Mouse (Mus musculus) gastrocnemius, adult 2 months (tissue): ENCODE data around the gene Gfra4. TPM values are rescaled to one million over a fixed set of nuclear protein-coding genes. Genes with fewer than 3 reads are reported as not detected.
A peak's percentile ranks its signal among the peaks of the same experiment; 100 is the strongest.
"Not testable (repeated sequence)": the region's sequence is repeated elsewhere in the genome, so short reads cannot be mapped to it uniquely, and the experiment has no call there.

ENCODE experiments used
- DNase-seq: peaks from one replicate; pipeline ENCODE4 v3.0.0; 2022
- H3K27ac ChIP-seq: fragments of 200-600 bp; 2 replicates; pipeline ENCODE4 v1.8.1; 2022; ENCODE audit warnings: mild to moderate bottlenecking
- H3K4me3 ChIP-seq: fragments of 200-600 bp; 2 replicates; pipeline ENCODE4 v1.8.1; 2022; ENCODE audit warnings: mild to moderate bottlenecking, moderate library complexity
- CTCF ChIP-seq: fragments of 200-600 bp; IDR thresholded peaks from 2 replicates; pipeline ENCODE4 v1.8.1; 2022; ENCODE audit warnings: antibody characterized with exemption, mild to moderate bottlenecking, moderate library complexity
- intact Hi-C: fragments of 180-260 bp; cut with DNase I; formaldehyde crosslinking; loops from one replicate; pipeline ENCODE4 v1.15.1; 2025
- total RNA-seq, 2 experiments: library from RNA; stranded (reverse); gene quantifications; 2 replicates each; pipeline ENCODE4 v1.2.3; 2021

Gfra4 gene
- total RNA-seq, 2 experiments from 2014 or later, result 1.1 to 1.7 TPM

GRCm38 (mm10) chr2:131040854-131041825 lies 1.7 kb downstream of the Gfra4 start:
- no peak for TF ChIP-seq CTCF
- Histone ChIP-seq H3K4me3 (peak overlapping the region; percentile 74), H3K27ac (peak overlapping the region; percentile 51)
- DNase-seq, result peak; percentile 66
- intact Hi-C loops, result no loop called here

- no peak for DNase-seq
- intact Hi-C loops, result no loop called here
- Histone ChIP-seq H3K27ac (no peak overlapping the region), H3K4me3 (no peak overlapping the region)
- no peak for TF ChIP-seq CTCF
These were observed 4.2 kb downstream of the Gfra4 start for GRCm38 (mm10) chr2:131038675-131039074.

GRCm38 (mm10) chr2:131038197-131038596 lies 4.7 kb downstream of the Gfra4 start:
- intact Hi-C loops, result no loop called here
- Histone ChIP-seq H3K27ac (0 out of 2 replicates have a peak overlapping the region, but pooled peaks have one; percentile 24), H3K4me3 (no peak overlapping the region)
- no peak for DNase-seq
- no peak for TF ChIP-seq CTCF

GRCm38 (mm10) chr2:131037226-131037990 lies 5.5 kb downstream of the Gfra4 start:
- H3K4me3 ChIP-seq, result no peak overlapping the region
- H3K27ac ChIP-seq, result peak overlapping the region; percentile 51
- DNase-seq, result peak; percentile 81
- TF ChIP-seq CTCF, result no peak
- intact Hi-C loops, result no loop called here

- intact Hi-C loops, result no loop called here
- TF ChIP-seq CTCF, result no peak
- DNase-seq, result no peak
- H3K27ac ChIP-seq, result peak overlapping the region; percentile 51; the same call in 1 of the 2 replicates
- no peak overlapping the region for H3K4me3 ChIP-seq
These were observed 6.1 kb downstream of the Gfra4 start for GRCm38 (mm10) chr2:131036757-131037156.

- Histone ChIP-seq H3K4me3 (no peak overlapping the region), H3K27ac (no peak overlapping the region)
- no peak for TF ChIP-seq CTCF
- DNase-seq, result no peak
- intact Hi-C loops, result no loop called here
These were observed 6.5 kb downstream of the Gfra4 start for GRCm38 (mm10) chr2:131036343-131036742.

GRCm38 (mm10) chr2:131031406-131031805 lies 11.5 kb downstream of the Gfra4 start:
- H3K27ac ChIP-seq, H3K4me3 ChIP-seq, intact Hi-C loops, DNase-seq: not testable (repeated sequence)

- Histone ChIP-seq H3K27ac (no peak overlapping the region), H3K4me3 (no peak overlapping the region)
- intact Hi-C loops, result no loop called here
- TF ChIP-seq CTCF, result no peak
- no peak for DNase-seq
These were observed 11.9 kb downstream of the Gfra4 start for GRCm38 (mm10) chr2:131030998-131031397.

GRCm38 (mm10) chr2:131030561-131030960 lies 12.3 kb downstream of the Gfra4 start:
- Histone ChIP-seq H3K4me3 (no peak overlapping the region), H3K27ac (no peak overlapping the region)
- TF ChIP-seq CTCF, result no peak
- no peak for DNase-seq
- intact Hi-C loops, result no loop called here

GRCm38 (mm10) chr2:131029065-131029935 lies 13.6 kb downstream of the Gfra4 start:
- H3K27ac ChIP-seq, result peak overlapping the region; percentile 62
- H3K4me3 ChIP-seq, result no peak overlapping the region
- no peak for TF ChIP-seq CTCF
- peak; percentile 53 for DNase-seq
- intact Hi-C loops, result no loop called here

GRCm38 (mm10) chr2:131026941-131027340 lies 15.9 kb downstream of the Gfra4 start:
- no peak for DNase-seq
- intact Hi-C loops, result no loop called here

GRCm38 (mm10) chr2:131025230-131025629 lies 17.7 kb downstream of the Gfra4 start:
- TF ChIP-seq CTCF, result no peak
- intact Hi-C loops, result no loop called here
- Histone ChIP-seq H3K4me3 (no peak overlapping the region), H3K27ac (no peak overlapping the region)
- no peak for DNase-seq

More at GRCm38 (mm10) chr2:131026941-131027340, 15.9 kb downstream of the Gfra4 start:
- Histone ChIP-seq H3K27ac (no peak overlapping the region), H3K4me3 (no peak overlapping the region)
- no peak for TF ChIP-seq CTCF
